Mouse (Mus musculus): ENCODE results near the gene P2ry6. TPM values are rescaled to one million over a fixed set of nuclear protein-coding genes. Genes with fewer than 3 reads are reported as not detected.

Gene P2ry6
- under 1 TPM in 1 of 2 experiments, not detected in 1; 0.32 TPM for polyA plus RNA-seq (2017; shearing (Covaris generic))

GRCm38 (mm10) chr7:100974135-100974903 is at the start of gene P2ry6:
Gene P2ry6 (minus strand): TSS chr7:100974649.
- ATAC-seq, result no peak

- no peak for ATAC-seq
Measured at GRCm38 (mm10) chr7:101017492-101017891, 43.0 kb upstream of the P2ry6 start.

GRCm38 (mm10) chr7:101017021-101017461 is 42.6 kb upstream of the P2ry6 start:
- no peak for ATAC-seq

GRCm38 (mm10) chr7:101014985-101015384 is 40.5 kb upstream of the P2ry6 start:
- ATAC-seq, result no peak

GRCm38 (mm10) chr7:101014041-101014440 is 39.6 kb upstream of the P2ry6 start:
- ATAC-seq, result no peak

GRCm38 (mm10) chr7:101012541-101012940 is 38.1 kb upstream of the P2ry6 start, which contains the start of gene P2ry2:
Gene P2ry2 (minus strand): TSS chr7:101012866.
- ATAC-seq, result no peak

GRCm38 (mm10) chr7:101011681-101012367 is 37.4 kb upstream of the P2ry6 start:
- ATAC-seq, result peak; percentile 43

- no peak for ATAC-seq
Measured at GRCm38 (mm10) chr7:101010741-101011140, 36.3 kb upstream of the P2ry6 start.

- no peak for ATAC-seq
Measured at GRCm38 (mm10) chr7:101006201-101006600, 31.8 kb upstream of the P2ry6 start.

- no peak for ATAC-seq
Measured at GRCm38 (mm10) chr7:101005119-101005518, 30.7 kb upstream of the P2ry6 start.

- ATAC-seq, result no peak
Measured at GRCm38 (mm10) chr7:101003442-101004326, 29.2 kb upstream of the P2ry6 start.

GRCm38 (mm10) chr7:101002274-101002673 is 27.8 kb upstream of the P2ry6 start:
- ATAC-seq, result no peak

GRCm38 (mm10) chr7:100999623-101000022 is 25.2 kb upstream of the P2ry6 start:
- ATAC-seq, result no peak

GRCm38 (mm10) chr7:100998578-100998960 is 24.1 kb upstream of the P2ry6 start:
- ATAC-seq, result no peak

GRCm38 (mm10) chr7:100997951-100998577 is 23.6 kb upstream of the P2ry6 start:
- no peak for ATAC-seq

- ATAC-seq, result no peak
Measured at GRCm38 (mm10) chr7:100997215-100997614, 22.8 kb upstream of the P2ry6 start.

GRCm38 (mm10) chr7:100995951-100996350 is 21.5 kb upstream of the P2ry6 start:
- ATAC-seq, result no peak

GRCm38 (mm10) chr7:100995260-100995864 is 20.9 kb upstream of the P2ry6 start:
- ATAC-seq, result no peak

GRCm38 (mm10) chr7:100993166-100993565 is 18.7 kb upstream of the P2ry6 start:
- no peak for ATAC-seq

GRCm38 (mm10) chr7:100991972-100992371 is 17.5 kb upstream of the P2ry6 start:
- no peak for ATAC-seq

- no peak for ATAC-seq
Measured at GRCm38 (mm10) chr7:100990636-100991311, 16.3 kb upstream of the P2ry6 start.

Data from activated CD4-positive, CD25-positive, alpha-beta regulatory T cell, adult 4 months (primary cell).